Mouse (Mus musculus): Measurements from ENCODE around the gene Jph3. TPM values are rescaled to one million over a fixed set of nuclear protein-coding genes. Genes with fewer than 3 reads are reported as not detected.

Jph3 gene
- total RNA-seq, 2 experiments from 2014 or later: not detected

DNA sequence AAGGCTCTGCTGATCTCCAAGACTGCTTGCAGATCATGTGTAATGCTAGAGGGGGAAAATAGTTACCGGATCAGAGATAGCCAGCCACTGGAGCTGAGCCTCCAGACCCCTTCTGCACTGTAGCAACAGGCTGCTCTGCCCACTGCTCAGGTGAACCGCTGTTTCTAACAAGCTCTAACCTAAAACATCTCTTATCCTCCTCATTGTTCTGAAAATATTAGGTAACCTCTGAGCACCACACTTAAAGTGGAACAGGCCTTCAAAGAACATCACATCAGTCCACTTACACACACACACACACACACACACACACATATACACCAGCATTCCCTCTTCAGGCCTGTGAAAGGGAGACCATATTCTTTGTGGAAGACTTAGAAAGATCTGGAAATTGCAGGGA, 102.6 kb downstream of the Jph3 start:
- intact Hi-C loops (cut with DNase I): loop anchor here (2.0 kb wide), 1 partner anchor 113 kb away; no protein-coding TSS in a partner anchor

DNA sequence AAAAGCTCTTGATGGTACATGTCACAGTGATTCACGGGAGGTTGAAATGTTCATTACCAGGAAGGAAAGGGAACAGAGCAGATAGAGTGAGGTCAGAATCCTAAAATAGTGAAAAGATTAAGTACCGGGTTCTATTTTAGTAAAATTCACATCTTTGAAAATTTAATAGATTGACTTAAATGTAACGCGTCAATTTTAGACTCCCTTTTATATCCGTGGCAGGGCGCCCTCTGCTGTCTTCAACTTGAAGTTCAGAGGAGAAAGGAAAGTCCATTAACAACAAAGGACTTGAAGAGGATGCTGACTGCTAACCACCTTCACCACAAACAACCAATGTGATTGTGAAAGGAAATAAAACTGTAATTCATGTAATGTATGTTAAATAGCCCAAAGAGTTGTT, 103.1 kb downstream of the Jph3 start:
- no peak overlapping the region for H3K4me3 ChIP-seq
- peak; percentile 73 for TF ChIP-seq CTCF (IDR thresholded peaks at IDR 0.05)
- intact Hi-C loops (cut with DNase I): loop anchor here (2.0 kb wide), 1 partner anchor 114 kb away; no protein-coding TSS in a partner anchor
- peak; percentile 69 for DNase-seq
- H3K27ac ChIP-seq: no peak overlapping the region

More for the DNA sequence above, 102.6 kb downstream of the Jph3 start:
- Histone ChIP-seq H3K27ac (no peak overlapping the region), H3K4me3 (no peak overlapping the region)
- DNase-seq: no peak
- no peak for TF ChIP-seq CTCF (IDR thresholded peaks at IDR 0.05)

DNA sequence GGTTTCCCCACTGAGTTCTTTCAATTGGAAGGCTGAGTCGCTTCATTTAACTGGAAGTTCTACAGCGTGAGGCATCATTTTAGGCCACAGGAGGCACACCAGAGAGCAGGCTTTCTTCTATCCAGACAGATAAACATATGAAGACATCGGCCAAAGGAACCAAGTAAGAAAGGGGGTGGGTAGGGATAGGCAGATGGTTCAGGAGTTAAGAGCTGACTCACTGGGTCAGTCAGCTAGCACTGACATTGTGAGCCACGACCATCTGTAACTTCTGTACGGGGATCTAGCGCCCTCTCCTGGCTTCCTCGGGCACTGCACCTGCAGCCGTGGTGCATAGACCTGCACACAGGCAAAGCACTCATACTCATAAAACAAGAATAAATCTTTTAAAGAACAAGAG, 111.8 kb downstream of the Jph3 start:
- no peak overlapping the region for H3K27ac ChIP-seq
- intact Hi-C loops (cut with DNase I): loop anchor here (10.0 kb wide), 1 partner anchor 146 kb away; no protein-coding TSS in a partner anchor
- TF ChIP-seq CTCF (IDR thresholded peaks at IDR 0.05): peak; percentile 67
- DNase-seq: peak; percentile 32
- no peak overlapping the region for H3K4me3 ChIP-seq

DNA sequence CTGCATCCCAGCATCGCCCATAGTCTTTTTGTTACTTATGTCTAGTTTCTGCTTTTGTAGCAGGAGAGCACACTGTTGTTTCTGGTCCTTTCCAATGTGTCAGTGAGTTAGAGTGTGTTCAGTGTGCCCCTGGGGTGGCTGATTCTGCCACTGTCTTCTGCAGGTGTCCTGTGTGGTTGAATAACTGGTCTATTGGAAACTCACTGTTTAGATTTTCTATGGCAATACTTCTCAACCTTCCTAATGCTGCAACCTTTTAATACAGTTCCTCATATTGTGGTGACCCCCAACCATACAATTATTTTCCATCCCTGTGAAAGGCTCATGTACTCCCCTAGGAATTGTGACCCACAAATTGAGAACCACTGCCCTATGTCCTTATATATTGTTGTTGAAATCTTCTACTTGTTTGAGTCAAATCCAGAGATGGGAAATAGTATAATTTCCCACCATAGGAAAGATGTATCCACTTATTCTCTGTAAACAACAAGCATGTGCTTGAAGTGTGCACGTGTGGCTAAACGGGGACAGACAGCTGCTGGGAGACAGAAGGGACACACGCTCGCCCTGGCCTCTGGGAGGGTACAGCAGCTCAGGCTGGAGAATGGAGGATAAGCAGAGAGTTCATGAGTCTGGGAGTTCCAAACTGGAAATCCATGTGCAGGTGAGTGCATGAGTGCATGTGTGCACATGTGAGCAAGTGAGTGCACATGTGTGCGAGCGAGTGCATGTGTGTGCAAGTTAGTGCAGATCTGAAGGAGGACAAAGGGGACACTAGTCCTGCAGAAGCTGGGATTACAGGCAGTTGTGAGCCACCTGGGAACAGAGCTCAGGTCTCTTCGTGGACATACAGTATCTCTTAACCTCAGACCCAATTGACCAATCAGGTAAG, 112.9 kb downstream of the Jph3 start:
- Histone ChIP-seq H3K27ac (no peak overlapping the region), H3K4me3 (no peak overlapping the region)
- no peak for TF ChIP-seq CTCF (IDR thresholded peaks at IDR 0.05)
- intact Hi-C loops (cut with DNase I): loop anchor here (10.0 kb wide), 1 partner anchor 148 kb away; no protein-coding TSS in a partner anchor
- DNase-seq: no peak

- Histone ChIP-seq H3K27ac (no peak overlapping the region), H3K4me3 (no peak overlapping the region)
- no peak for TF ChIP-seq CTCF (IDR thresholded peaks at IDR 0.05)
- DNase-seq: no peak
- intact Hi-C loops (cut with DNase I): loop anchor here (10.0 kb wide), 1 partner anchor 148 kb away; no protein-coding TSS in a partner anchor
These were observed 113.8 kb downstream of the Jph3 start for GRCm38 (mm10) chr8:121843184-121843733.

Other genes with a start within 250 kb of the Jph3 start
- not detected for gene 1700018B08Rik, start 185.3 kb upstream of the Jph3 start, total RNA-seq (2021)
- 100 to 1,000 TPM; 141 to 165 TPM for gene Fbxo31, start 150.8 kb upstream of the Jph3 start, total RNA-seq (2021)
- 100 to 1,000 TPM; 166 to 175 TPM for gene Map1lc3b, start 139.3 kb upstream of the Jph3 start, total RNA-seq (2021)
- 10 to 100 TPM; 18.8 to 22.3 TPM for gene Zcchc14, start 76.7 kb upstream of the Jph3 start, total RNA-seq (2021)
- 10 to 100 TPM; 10.1 to 13.7 TPM for gene Klhdc4, start 99.9 kb downstream of the Jph3 start, total RNA-seq (2021)
- gene Slc7a5, start 178.1 kb downstream of the Jph3 start, total RNA-seq (2021): 1 to 10 TPM; 1.0 to 1.3 TPM
- not detected for gene Car5a, start 215.3 kb downstream of the Jph3 start, total RNA-seq (2021)
- gene Banp, start 220.1 kb downstream of the Jph3 start, total RNA-seq (2021): 10 to 100 TPM in 1 of 2 experiments, 1 to 10 TPM in 1; 8.8 to 18.7 TPM

Data from gastrocnemius, adult 2 months (tissue).